Mouse (Mus musculus) v-Abl transformed pro-B cells (cell line): ENCODE data around the gene Nphp4.

ENCODE experiments used
- in situ Hi-C, 2 experiments: fragments of 400-800 bp; cut with MboI; formaldehyde crosslinking; loops; one replicate each; pipeline ENCODE4 v1.15.1; 2025; ENCODE audit not compliant: unreplicated experiment in 2 of 2

Gene Nphp4

GRCm38 (mm10) chr4:152477106-152477465 is 580 bp downstream of the Nphp4 start:
- in situ Hi-C loops: loop anchor here (5.0 kb wide), 3 partner anchors 40 to 155 kb away; partner anchors contain the start of gene Rpl22 (in 1 of the 2)

DNA sequence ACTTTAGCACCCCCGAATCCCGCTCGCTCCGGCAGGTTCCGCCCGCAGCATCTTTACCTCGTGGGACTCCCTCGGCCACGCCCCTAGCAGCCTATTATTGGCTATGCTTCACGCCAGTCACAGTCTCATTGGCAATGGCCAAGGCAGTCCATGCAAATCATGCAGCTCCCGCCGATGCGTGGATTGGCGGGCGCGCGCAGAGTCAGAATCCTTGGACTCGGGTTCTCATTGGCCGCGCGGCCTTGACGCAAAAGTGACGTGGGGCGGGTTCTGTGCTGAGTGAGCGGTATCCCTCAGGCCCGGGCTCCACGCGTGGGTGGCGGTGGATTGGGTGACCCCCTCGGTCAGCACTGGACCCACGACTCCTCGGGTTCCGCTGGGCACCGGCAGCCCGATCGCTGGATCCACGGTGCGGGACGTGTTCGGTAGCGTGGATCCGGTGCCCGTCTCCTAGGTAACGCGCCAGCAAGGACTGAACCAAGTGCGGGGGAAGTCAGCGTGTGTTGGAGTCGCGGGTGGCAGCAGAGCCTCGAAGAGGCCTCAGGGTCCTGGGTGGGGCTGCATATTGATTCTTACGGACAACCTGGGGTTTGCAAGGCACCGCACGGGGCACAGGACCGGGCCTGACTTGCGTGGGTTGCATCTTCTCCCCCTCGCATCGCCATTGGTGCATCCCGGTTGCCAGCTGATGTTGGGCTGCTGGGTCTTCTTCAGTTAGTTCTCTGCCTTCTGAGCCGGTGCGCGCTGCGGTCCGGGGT is 1.1 kb downstream of the Nphp4 start, which contains the start of gene Kcnab2:
Kcnab2 (minus strand) TSS at position 406 of the 758 bp plus-strand sequence.
- in situ Hi-C loops: loop anchor here (5.0 kb wide), 3 partner anchors 40 to 155 kb away; partner anchors contain the start of gene Rpl22 (in 1 of the 2)

DNA sequence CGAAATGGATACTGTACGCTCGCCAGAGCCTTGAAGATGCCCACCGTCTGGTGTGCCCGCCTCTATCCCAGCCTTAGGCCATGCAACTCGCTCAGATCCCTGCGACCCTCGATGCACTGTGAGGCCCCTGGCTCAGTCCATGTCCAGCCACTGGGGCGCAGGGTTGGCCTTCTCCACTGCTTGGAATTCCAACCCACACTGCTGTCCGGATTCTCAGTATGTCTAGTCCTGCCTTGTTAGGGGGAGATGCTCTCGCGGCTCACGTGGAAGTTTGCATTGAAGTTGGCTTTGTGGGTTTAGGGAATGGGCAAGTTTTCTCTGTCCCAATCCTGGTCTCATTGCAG is 1.7 kb downstream of the Nphp4 start:
- in situ Hi-C loops: loop anchor here (5.0 kb wide), 3 partner anchors 41 to 156 kb away; partner anchors contain the start of gene Rpl22 (in 1 of the 2)

DNA sequence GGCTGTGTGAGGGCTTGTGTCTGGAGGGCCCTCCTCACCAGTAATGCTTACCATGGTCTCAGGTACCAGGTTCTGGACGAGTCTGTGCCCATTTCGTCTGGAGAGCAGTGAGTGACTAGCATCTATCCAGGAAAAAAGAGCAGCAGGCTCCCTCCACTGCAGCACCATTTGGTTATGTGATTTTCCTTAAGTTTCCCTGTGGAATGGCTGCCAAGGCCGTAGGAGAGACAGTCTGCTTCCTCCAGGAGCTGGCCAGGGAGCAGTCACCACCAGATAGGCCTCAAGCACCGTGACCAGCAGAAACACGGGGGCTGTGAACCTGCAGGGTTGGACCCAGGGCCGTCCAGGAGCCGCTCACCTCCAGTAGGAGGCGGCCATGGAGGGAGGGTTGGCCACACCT is 3.9 kb downstream of the Nphp4 start:
- in situ Hi-C loops: no loop called here

- in situ Hi-C loops: loop anchor here in 1 of 2 experiments (5.0 kb wide), 1 partner anchor 316 kb away; no protein-coding TSS in a partner anchor
Observed at GRCm38 (mm10) chr4:152488046-152488445, 11.5 kb downstream of the Nphp4 start.

- in situ Hi-C loops: loop anchor here (5.0 to 10.0 kb wide), 4 partner anchors 146 to 316 kb away; partner anchors contain the start of gene Acot7 (in 1 of the 2)
Observed at GRCm38 (mm10) chr4:152490311-152490710, 13.8 kb downstream of the Nphp4 start.

- in situ Hi-C loops: loop anchor here (5.0 to 10.0 kb wide), 4 partner anchors 147 to 317 kb away; partner anchors contain the start of gene Acot7 (in 1 of the 2)
Observed at GRCm38 (mm10) chr4:152491250-152491899, 14.9 kb downstream of the Nphp4 start.

DNA sequence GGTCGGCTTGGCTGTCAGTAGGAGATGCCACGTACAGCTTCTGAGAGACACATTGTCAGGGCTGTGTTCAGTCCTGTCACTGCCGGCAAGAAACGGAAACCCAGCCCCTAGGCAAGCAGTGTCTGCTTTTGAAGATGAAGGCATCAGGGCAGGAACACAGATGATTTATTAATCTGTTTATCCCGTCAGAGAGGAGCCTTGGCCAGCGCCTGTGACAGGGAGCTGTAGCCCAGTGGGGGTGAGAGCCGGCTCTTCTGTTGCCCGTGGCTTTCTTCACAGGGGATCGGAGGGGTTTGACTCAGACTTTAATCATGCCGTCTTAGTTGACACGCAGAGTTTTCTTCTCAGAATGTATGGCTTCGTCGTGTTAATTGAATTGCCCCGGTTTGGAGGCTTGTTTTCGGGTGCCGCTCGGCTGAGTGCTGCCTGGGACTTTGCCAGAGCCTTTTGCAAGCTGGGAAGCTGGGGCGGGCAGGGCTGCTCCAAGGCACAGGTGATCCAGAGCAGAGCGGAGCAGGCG is 17.9 kb downstream of the Nphp4 start:
- in situ Hi-C loops: loop anchor here (5.0 to 10.0 kb wide), 4 partner anchors 150 to 320 kb away; partner anchors contain the start of gene Acot7 (in 1 of the 2)

DNA sequence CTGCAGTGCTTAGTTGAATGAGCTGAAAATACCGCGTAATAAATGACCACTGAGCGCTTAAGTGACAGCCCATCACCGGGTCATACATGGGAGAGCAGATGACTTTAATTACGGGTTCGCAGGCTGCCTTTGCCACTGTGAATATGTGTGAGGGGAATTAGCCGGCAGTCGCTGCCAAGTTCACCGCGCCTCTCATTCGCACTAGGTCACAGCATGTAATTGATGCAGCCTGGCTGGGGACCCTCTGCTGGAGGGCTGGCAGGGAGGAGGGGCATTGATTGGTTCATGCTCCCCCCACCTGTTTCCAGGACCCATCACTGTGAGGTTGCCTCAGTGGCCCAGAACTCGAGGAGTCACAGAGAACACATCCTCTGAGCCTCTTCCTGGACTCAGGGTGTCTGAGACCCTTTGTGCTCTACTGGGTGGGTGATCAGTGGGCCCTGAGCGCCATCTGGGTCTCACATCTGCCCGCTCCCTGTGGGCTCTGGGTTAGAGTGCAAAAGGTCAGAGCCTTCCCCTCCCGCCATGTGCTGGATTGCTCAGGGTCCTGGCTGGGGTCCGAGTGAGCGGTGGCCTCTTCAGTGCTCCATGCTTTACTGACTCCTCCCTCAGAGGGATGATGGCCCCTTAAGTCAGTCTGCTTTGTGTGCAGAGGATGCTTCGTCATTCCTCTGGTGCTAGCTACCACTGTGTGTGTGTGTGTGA is 35.9 kb downstream of the Nphp4 start:
- in situ Hi-C loops: loop anchor here in 1 of 2 experiments (25.0 kb wide), 1 partner anchor 1700 kb away; no protein-coding TSS in a partner anchor

- in situ Hi-C loops: loop anchor here in 1 of 2 experiments (25.0 kb wide), 1 partner anchor 1697 kb away; no protein-coding TSS in a partner anchor
Observed at GRCm38 (mm10) chr4:152514884-152515283, 38.4 kb downstream of the Nphp4 start.

DNA sequence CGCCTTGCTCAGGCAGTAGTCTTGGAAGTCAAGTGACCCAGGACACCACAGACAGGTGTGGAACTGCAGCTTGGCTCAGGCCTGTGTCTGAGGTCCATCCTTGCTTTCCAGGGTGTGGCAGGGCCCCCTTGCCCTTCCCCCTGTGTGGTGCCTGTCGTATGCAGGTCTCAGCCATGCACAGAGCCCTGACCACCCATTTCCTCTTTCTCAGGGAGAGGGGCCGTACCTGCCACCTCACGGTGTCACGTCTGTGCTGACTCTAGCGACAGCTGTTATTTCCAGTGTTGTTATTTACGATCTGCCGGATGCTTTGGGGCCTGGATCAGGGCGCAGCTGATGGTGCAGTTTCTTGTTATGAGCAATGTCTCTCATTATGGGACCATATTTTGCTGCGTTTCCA is 42.6 kb downstream of the Nphp4 start:
- in situ Hi-C loops: loop anchor here in 1 of 2 experiments (25.0 kb wide), 1 partner anchor 1693 kb away; no protein-coding TSS in a partner anchor

DNA sequence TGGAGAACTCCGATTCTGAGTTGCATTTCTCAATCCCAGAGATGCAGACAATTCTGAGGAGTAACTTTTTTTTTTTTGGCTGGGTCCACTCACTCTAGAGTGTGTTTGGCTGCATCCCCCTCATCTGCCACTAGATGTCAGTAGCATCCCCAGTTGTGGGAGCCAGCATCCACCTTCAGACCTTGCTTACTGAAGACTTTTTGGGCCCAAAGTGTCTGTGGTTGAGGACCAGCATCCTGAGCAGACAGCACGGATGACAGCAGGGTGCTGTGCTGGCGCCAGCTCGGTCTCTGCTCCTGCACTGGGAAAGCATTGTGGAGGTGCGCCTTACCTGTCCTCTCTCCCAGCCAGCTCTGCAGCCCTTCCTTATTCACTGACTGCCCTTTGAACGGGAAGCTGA is 43.6 kb downstream of the Nphp4 start:
- in situ Hi-C loops: loop anchor here in 1 of 2 experiments (25.0 kb wide), 1 partner anchor 1692 kb away; no protein-coding TSS in a partner anchor

DNA sequence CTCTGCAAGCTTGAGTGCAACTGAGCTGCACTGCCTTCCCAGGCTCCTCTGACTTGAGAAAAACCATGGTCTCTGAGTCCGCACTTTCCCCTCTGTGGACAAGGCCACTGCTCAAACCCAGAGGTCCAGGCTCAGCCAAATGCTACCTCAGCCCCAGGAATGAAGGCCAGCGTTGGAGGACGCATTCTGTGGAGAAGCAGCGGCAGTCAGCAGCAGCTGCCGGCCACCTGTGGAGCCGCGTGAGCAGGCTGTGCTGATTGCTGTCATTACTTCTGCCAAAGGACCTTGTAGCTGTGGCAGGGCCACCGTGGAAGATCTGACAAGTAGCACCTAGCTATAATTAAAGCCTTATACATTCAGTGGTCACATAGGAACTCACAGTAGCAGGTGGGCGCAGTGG is 56.4 kb downstream of the Nphp4 start:
- in situ Hi-C loops: loop anchor here in 1 of 2 experiments (25.0 kb wide), 1 partner anchor 1679 kb away; no protein-coding TSS in a partner anchor

GRCm38 (mm10) chr4:152539756-152540155 is 63.2 kb downstream of the Nphp4 start:
- in situ Hi-C loops: loop anchor here in 1 of 2 experiments (25.0 kb wide), 1 partner anchor 1673 kb away; no protein-coding TSS in a partner anchor

- in situ Hi-C loops: loop anchor here in 1 of 2 experiments (25.0 kb wide), 1 partner anchor 1671 kb away; no protein-coding TSS in a partner anchor
Observed at GRCm38 (mm10) chr4:152541172-152541571, 64.7 kb downstream of the Nphp4 start.

GRCm38 (mm10) chr4:152542447-152542846 is 65.9 kb downstream of the Nphp4 start:
- in situ Hi-C loops: loop anchor here in 1 of 2 experiments (25.0 kb wide), 1 partner anchor 1670 kb away; no protein-coding TSS in a partner anchor

- in situ Hi-C loops: loop anchor here in 1 of 2 experiments (25.0 kb wide), 1 partner anchor 1666 kb away; no protein-coding TSS in a partner anchor
Observed at GRCm38 (mm10) chr4:152546481-152546880, 70.0 kb downstream of the Nphp4 start.

- in situ Hi-C loops: loop anchor here in 1 of 2 experiments (25.0 kb wide), 1 partner anchor 1664 kb away; no protein-coding TSS in a partner anchor
Observed at GRCm38 (mm10) chr4:152547886-152548663, 71.6 kb downstream of the Nphp4 start.
